8 mouse cellular contexts compared by ENCODE assay signal in the genomic region with DNA sequence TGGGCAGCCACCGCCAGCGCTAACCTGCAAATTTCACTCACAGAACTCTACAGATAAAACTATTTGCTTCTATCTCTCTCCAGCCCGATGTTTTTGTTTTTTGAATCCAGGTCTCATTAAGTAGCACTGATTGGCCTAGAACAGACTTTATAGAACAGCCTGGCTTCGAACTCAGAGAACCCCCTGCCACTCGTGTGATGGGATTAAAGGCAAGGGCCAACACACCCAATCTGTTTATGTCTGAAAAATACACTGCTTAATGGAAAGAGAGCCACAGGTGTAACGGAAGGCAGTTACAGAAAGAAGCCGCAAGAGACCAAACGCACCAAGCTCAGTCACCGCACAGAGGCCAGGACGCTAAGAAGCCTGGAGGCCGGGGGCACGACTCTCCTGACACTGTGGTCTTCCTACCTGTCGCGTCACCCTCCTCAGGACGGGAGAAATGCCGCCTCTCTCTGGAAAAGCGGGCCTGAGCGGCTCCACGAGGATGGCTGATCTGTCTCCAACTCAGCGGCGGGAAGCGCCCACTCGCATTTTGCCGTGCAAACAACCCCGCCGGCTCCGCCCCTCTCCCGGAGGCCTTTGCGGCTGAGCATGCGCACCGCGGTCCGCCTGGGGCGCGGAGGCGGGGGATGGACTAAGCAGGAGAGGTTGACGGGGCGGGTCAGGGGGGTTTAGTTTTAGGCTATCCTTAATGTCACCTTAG. TPM values are rescaled to one million over a fixed set of nuclear protein-coding genes. Genes with fewer than 3 reads are reported as not detected.
DNase-seq lines count a peak whose midpoint lies in the region; ATAC-seq and TF ChIP-seq lines count a peak whose summit lies in the region.

A gene (minus strand): TSS at position 568 of the 706 bp plus-strand sequence.

- H3K4me3 ChIP-seq in G1E (ENCODE audit: low read depth, low read length) = peak within 1 kb of the TSS; percentile 88
- peak within 1 kb of the TSS; percentile 71 for H3K4me3 ChIP-seq in forebrain, postnatal 0 days (ENCODE audit: low read depth, low read length)
- peak within 1 kb of the TSS; percentile 77 for H3K4me3 ChIP-seq in lung, embryonic 16.5 days (ENCODE audit: low read length)

- H3K4me1 ChIP-seq in G1E (ENCODE audit: insufficient read depth, low read depth, low read length) = peaks cover 17% of the 10 kb centered on the region
- 0 out of 2 replicates have a peak, but pooled peaks cover 3% of the 10 kb centered on the region for H3K4me1 ChIP-seq in forebrain, postnatal 0 days (ENCODE audit: insufficient read depth)
- H3K4me1 ChIP-seq in lung, embryonic 16.5 days (replicated peaks; ENCODE audit: control insufficient read depth, insufficient read depth, low read length) = no peaks in the 10 kb centered on the region; the same call in 1 of the 2 replicates

- peak; percentile 84 for ATAC-seq in G1E (ENCODE audit: extremely low read depth, insufficient number of reproducible peaks, low FRiP score, poor library complexity, severe bottlenecking)
- ATAC-seq in forebrain, postnatal 0 days = peak; percentile 98
- peak; percentile 98 for ATAC-seq in lung, embryonic 16.5 days (ENCODE audit: low read depth)

- no peak for TF ChIP-seq CTCF in G1E (IDR thresholded peaks at IDR 0.05; ENCODE audit: low read depth, low read length)
- TF ChIP-seq CTCF in forebrain, postnatal 0 days (IDR thresholded peaks at IDR 0.05; ENCODE audit: low read depth) = no peak

- H3K27ac ChIP-seq in forebrain, postnatal 0 days (ENCODE audit: low read depth, low read length) = peak within 1 kb of the TSS; percentile 45; the same call in 1 of the 2 replicates
- peak within 1 kb of the TSS; percentile 51; the same call in 1 of the 2 replicates for H3K27ac ChIP-seq in lung, embryonic 16.5 days (ENCODE audit: low read length)

- no peaks in the 10 kb centered on the region for H3K9me3 ChIP-seq in G1E (replicated peaks)
- no peaks in the 10 kb centered on the region for H3K9me3 ChIP-seq in forebrain, postnatal 0 days (ENCODE audit: low read length)
- no peaks in the 10 kb centered on the region for H3K9me3 ChIP-seq in lung, embryonic 16.5 days (ENCODE audit: control insufficient read depth, low read length)

- H3K36me3 ChIP-seq in G1E (replicated peaks) = peaks cover 33% of the 10 kb centered on the region
- peaks cover 4% of the 10 kb centered on the region; the same call in 1 of the 2 replicates for H3K36me3 ChIP-seq in forebrain, postnatal 0 days (ENCODE audit: insufficient read depth)
- H3K36me3 ChIP-seq in lung, embryonic 16.5 days (ENCODE audit: control insufficient read depth, insufficient read depth, low read length) = peaks cover 8% of the 10 kb centered on the region

- DNase-seq in G1E (ENCODE audit: low spot score) = peak; percentile 89
- DNase-seq in cerebellum, adult 18-20 months = peak; percentile 91 to 92
- peak; percentile 93 for DNase-seq in forebrain, postnatal 0 days
- peak; percentile 94 for DNase-seq in heart, postnatal 4 days
- DNase-seq in layer of hippocampus, adult 9-10 months (ENCODE audit: low spot score) = peak; percentile 48
- DNase-seq in ovary, postnatal 10 days (ENCODE audit: low spot score) = peak; percentile 76
- peak; percentile 88 to 92 for DNase-seq in thymus, postnatal 10 days (ENCODE audit: low spot score in 2 of 2)

- peak within 1 kb of the TSS; percentile 62 for H3K4me2 ChIP-seq in forebrain, postnatal 0 days (ENCODE audit: low read depth)
- peak within 1 kb of the TSS; percentile 81 for H3K4me2 ChIP-seq in lung, embryonic 16.5 days (ENCODE audit: low read depth, low read length)

- WGBS in forebrain, postnatal 0 days = under 1% methylated on average over 38 of the region's 38 CpGs
- under 1% methylated on average over 36 of the region's 38 CpGs for WGBS in lung, embryonic 16.5 days

- H3K9ac ChIP-seq in forebrain, postnatal 0 days = peak within 1 kb of the TSS; percentile 53
- peak within 1 kb of the TSS; percentile 81 for H3K9ac ChIP-seq in lung, embryonic 16.5 days (ENCODE audit: low read length)

- H3K27me3 ChIP-seq in G1E (ENCODE audit: insufficient read depth, low read length) = no peaks in the 10 kb centered on the region
- H3K27me3 ChIP-seq in forebrain, postnatal 0 days (ENCODE audit: insufficient read depth, low read length) = no peaks in the 10 kb centered on the region
- no peaks in the 10 kb centered on the region for H3K27me3 ChIP-seq in lung, embryonic 16.5 days (ENCODE audit: control insufficient read depth, insufficient read depth, low read depth, low read length)

RNA-seq across cellular contexts. Expression of the gene that starts here (rescaled TPM):
- 21.4 and 30.6 TPM in 2 replicates for total RNA-seq in G1E (2014; fragmentation: Nextera tagmentation)
- 19.0 and 26.3 TPM in 2 replicates for total RNA-seq in G1E (2017)
- polyA plus RNA-seq in G1E (2012) = 1.8 and 3.7 TPM in 2 replicates
- 12.5 and 16.2 TPM in 2 replicates for total RNA-seq in forebrain, postnatal 0 days (2014; rRNA removed)
- polyA plus RNA-seq in forebrain, postnatal 0 days (2015; fragmentation: Nextera tagmentation; extraction: Ambion mirVana) = 14.9 and 15.7 TPM in 2 replicates
- total RNA-seq in heart, postnatal 4 days (2021) = 1 to 10 TPM; 5.8 to 5.9 TPM
- 19.1 and 19.3 TPM in 2 replicates for polyA plus RNA-seq in lung, embryonic 16.5 days (2015; fragmentation: Nextera tagmentation; extraction: Ambion mirVana)

Comparison
In these comparisons a context has a peak if more than half of its experiments do, and no peak if none do; other contexts are left out.
1. Peak in every context shown above with its lines: DNase-seq, ATAC-seq, H3K4me3 ChIP-seq and H3K27ac ChIP-seq.